Mouse (Mus musculus) small intestine, adult 2 months (tissue): ENCODE results near the gene Ankfn1. TPM values are rescaled to one million over a fixed set of nuclear protein-coding genes. Genes with fewer than 3 reads are reported as not detected.

ENCODE experiments used
- H3K27ac ChIP-seq: fragments of 200-500 bp; 2 replicates; pipeline ENCODE4 v1.5.1; 2012; ENCODE audit warnings: low read depth, low read length, control low read depth, inconsistent platforms; ENCODE audit not compliant: insufficient read depth
- H3K27me3 ChIP-seq: fragments of 200-500 bp; 2 replicates; pipeline ENCODE4 v1.6.1; 2012; ENCODE audit warnings: mild to moderate bottlenecking, moderate library complexity, low read length, inconsistent platforms; ENCODE audit not compliant: control insufficient read depth, insufficient read depth
- H3K36me3 ChIP-seq: fragments of 200-500 bp; 2 replicates; pipeline ENCODE4 v1.6.1; 2012; ENCODE audit warnings: mild to moderate bottlenecking, low read length, control low read depth, inconsistent platforms; ENCODE audit not compliant: control insufficient read depth, insufficient read depth
- H3K4me1 ChIP-seq: fragments of 200-500 bp; 2 replicates; pipeline ENCODE4 v1.6.1; 2012; ENCODE audit warnings: low read length, inconsistent platforms, mixed read lengths; ENCODE audit not compliant: control insufficient read depth, insufficient read depth, insufficient read length
- H3K4me3 ChIP-seq: fragments of 200-500 bp; 2 replicates; pipeline ENCODE4 v1.5.1; 2012; ENCODE audit warnings: low read depth, mild to moderate bottlenecking, control low read depth, inconsistent platforms, low read length, moderate library complexity
- CTCF ChIP-seq: fragments of 200-500 bp; IDR thresholded peaks from 2 replicates; pipeline ENCODE4 v1.5.1; 2012; ENCODE audit warnings: low read depth, mild to moderate bottlenecking, control low read depth, inconsistent platforms, low read length, moderate library complexity, mixed read lengths; ENCODE audit not compliant: insufficient replicate concordance, insufficient read length; ENCODE audit errors: extremely low read depth
- POLR2A ChIP-seq: fragments of 200-500 bp; IDR thresholded peaks from 2 replicates; pipeline ENCODE4 v1.6.1; 2012; ENCODE audit warnings: low read depth, mild to moderate bottlenecking, control low read depth, inconsistent platforms, low read length, moderate library complexity
- WGBS: fragments of 180-500 bp; shearing (Covaris S2); methylation state at CpG from one replicate; pipeline ENCODE4 v1.1.7; 2018; 5-methylcytosine and 5-hydroxymethylcytosine counted together
- polyA plus RNA-seq: library from polyadenylated mRNA; depleted of rRNA; stranded (reverse); fragments of >200 nt; gene quantifications from 2 replicates; pipeline ENCODE4 v1.2.3, GENCODE M21; 2012

Ankfn1 gene
- polyA plus RNA-seq, 1 experiment, result 0.05 TPM

DNA sequence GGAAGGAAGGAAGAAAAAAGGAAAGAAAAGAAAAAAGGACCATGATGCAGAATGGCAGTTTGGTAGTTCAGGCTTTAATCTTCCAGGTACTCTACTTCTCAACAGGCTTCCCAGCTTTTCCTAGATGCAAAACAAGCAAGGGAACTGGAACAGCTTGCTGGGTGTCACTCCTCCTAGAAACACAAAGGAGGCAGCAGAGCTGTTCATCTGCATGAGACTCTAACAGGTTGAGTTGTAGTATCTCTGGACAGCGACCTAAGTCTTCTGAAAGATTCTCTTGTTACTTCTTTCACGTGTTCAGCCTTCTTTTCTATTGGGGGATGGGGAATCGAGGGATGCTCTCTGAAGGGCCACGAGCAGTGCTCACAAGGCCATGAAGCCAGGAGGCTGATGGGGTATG is 228.7 kb downstream of the Ankfn1 start:
- H3K36me3 ChIP-seq, result no peaks in the 10 kb centered on the region
- TF ChIP-seq CTCF (no peak), POLR2A (no peak)
- H3K4me1 ChIP-seq, result no peaks in the 10 kb centered on the region
- WGBS, result 48% methylated on average over 4 of the region's 4 CpGs
- no peaks in the 10 kb centered on the region for H3K27me3 ChIP-seq
- no peak overlapping the region for H3K27ac ChIP-seq
- no peak overlapping the region for H3K4me3 ChIP-seq

DNA sequence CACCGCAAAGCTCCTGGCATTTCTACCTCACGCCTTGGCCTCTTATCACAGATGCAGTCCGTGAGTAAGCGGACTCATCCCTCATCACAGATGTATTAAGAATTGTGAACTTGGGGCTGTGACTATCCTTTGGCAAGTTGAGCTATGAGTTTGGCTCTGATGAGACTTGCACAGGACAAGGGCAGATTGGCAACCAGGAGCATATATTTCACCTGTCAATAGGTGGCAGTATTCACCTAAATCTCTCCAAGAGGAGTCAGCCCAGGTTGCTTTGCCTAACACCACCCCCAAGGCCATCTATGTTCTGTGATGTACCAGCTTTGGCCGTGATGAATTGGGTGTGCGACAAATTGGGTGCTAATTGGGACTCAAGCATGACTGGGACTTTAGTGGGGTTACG is 231.3 kb downstream of the Ankfn1 start:
- Histone ChIP-seq H3K4me1 (no peaks in the 10 kb centered on the region), H3K27me3 (no peaks in the 10 kb centered on the region), H3K27ac (no peak overlapping the region), H3K4me3 (no peak overlapping the region), H3K36me3 (no peaks in the 10 kb centered on the region)
- 49% methylated on average over 7 of the region's 7 CpGs for WGBS
- TF ChIP-seq CTCF (peak; percentile 37; the same call in 1 of the 2 replicates), POLR2A (no peak)

DNA sequence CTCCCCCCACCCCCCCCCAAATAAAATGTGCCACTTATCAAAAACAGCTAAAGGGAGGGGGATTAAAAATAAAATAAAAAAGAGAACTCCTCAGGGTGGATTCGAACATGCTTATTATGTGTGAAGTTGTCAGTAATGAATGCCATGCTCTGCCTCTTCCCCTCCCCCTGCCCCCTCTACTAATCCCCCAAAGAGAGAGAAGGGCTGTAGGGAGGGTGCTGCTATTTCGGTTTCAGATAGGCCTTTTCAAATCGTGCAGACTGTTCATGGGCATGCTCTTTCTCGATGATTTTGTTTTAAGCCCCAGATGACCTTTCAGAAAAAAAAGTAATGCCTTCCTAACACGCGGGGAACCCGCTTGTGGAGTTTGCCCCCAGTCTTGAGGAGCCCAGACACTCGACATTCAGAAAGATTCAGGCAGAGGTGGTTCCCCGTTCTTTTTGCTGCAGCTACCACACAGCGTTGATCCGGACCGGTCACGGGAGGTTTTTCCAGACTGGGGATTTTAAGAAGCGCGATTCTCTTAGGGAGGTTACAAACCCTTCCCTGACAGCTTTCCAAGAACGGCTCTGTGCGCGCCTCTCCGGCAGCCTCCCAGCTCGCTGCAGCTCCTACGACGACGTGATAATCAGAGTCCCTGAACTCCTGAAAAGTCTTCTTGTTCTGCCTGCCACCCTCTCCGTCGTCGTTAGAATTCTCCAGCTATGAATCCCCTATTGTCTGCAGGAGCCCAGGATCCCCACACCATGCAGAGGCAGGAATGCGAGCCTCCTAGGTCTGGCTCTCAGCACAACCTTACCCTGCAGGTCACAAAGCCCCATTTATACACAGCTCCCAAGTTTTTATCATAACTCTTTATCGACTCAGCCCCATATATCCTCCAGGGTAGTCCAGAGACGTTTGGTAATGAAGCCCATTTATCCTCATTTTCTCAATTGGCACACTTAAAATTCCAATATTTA is 232.3 kb downstream of the Ankfn1 start:
- Histone ChIP-seq H3K4me3 (peak overlapping the region; percentile 11; the same call in 1 of the 2 replicates), H3K27me3 (no peaks in the 10 kb centered on the region), H3K36me3 (no peaks in the 10 kb centered on the region), H3K27ac (no peak overlapping the region), H3K4me1 (no peaks in the 10 kb centered on the region)
- 9% methylated on average over 29 of the region's 29 CpGs for WGBS
- TF ChIP-seq CTCF (no peak), POLR2A (no peak)

DNA sequence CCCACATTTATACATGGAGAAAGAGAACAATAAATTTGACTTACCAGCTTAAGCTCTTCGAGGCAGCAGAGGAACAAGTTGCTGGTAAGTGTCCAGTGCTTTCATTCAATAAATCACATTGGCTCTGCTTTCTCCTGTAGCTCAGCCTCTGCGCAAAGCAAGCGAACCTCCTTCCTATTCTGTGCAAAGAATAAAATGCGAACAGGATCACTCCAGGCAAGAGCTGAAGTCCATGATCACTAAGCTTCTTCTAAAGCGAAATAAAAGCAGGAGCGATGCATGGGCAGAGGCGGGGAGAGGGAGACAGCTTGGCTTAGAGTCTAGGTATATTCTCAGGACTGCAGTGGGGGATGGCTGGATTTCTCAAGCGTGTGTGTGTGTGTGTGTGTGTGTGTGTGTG is 239.1 kb downstream of the Ankfn1 start:
- Histone ChIP-seq H3K4me3 (no peak overlapping the region), H3K4me1 (no peaks in the 10 kb centered on the region), H3K36me3 (no peaks in the 10 kb centered on the region), H3K27ac (no peak overlapping the region), H3K27me3 (no peaks in the 10 kb centered on the region)
- no peak for TF ChIP-seq CTCF
- TF ChIP-seq POLR2A, result no peak
- WGBS, result 65% methylated on average over 8 of the region's 8 CpGs

GRCm38 (mm10) chr11:89527800-89528430 is 249.5 kb downstream of the Ankfn1 start:
- TF ChIP-seq POLR2A (no peak), CTCF (no peak)
- H3K27ac ChIP-seq, result no peak overlapping the region
- 83% methylated on average over 4 of the region's 4 CpGs for WGBS
- no peaks in the 10 kb centered on the region for H3K36me3 ChIP-seq
- H3K4me1 ChIP-seq, result no peaks in the 10 kb centered on the region
- H3K4me3 ChIP-seq, result no peak overlapping the region
- no peaks in the 10 kb centered on the region for H3K27me3 ChIP-seq

DNA sequence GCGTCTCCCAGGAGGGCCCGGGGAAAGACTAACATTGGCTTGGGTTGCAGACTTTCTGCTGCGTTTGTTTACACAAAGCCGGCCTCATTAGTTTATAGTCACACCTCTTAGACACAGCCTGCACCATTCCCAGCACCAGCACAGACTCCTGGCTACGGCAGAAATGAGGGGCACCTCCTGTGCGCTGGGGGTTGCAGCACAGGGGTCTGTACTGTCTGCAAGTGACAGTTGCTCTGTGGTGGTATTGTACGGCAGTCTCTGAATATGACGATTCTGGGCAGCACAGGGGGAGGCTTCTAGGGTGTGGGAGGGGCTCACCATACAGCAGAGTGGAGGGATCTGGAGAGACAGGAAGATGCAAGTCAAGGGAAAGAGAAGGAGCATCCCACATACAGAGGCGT is 262.0 kb downstream of the Ankfn1 start:
- TF ChIP-seq CTCF, result no peak
- no peak for TF ChIP-seq POLR2A
- no peaks in the 10 kb centered on the region for H3K4me1 ChIP-seq
- H3K4me3 ChIP-seq, result no peak overlapping the region
- H3K27me3 ChIP-seq, result no peaks in the 10 kb centered on the region
- H3K27ac ChIP-seq, result no peak overlapping the region
- 18% methylated on average over 9 of the region's 9 CpGs for WGBS
- no peaks in the 10 kb centered on the region for H3K36me3 ChIP-seq

DNA sequence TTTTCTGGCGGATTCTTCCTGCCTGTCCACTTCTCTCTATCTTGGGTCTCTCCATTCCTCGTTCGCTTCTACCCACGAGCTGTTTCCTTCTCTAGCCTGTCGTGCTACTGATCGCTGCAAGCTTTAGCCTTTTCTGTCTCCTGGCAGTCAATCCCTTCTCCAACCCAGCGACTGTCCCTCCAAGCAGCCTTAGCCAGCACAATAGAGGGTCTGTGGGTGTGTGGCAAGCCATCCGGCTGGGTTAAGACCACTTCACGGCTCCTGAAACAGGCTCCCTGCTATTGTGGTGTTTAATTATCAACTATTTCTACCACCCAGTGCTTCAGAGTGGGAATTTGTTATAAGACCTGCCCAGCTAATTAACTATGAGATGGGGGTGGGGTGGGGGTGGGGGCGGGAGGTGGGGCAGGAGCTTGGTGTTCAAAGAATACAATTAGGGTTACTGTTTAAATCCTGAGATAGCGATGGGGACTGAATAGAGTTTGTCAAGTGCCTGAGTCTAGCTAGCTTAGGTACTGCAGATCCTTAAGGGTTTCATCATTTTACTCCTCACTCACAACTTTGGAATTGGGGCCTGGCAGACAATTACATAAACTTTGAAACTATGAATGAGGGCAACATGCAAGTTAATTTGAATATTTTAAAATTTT is 268.7 kb downstream of the Ankfn1 start:
- TF ChIP-seq CTCF, result no peak
- Histone ChIP-seq H3K4me3 (no peak overlapping the region), H3K36me3 (no peaks in the 10 kb centered on the region), H3K27ac (no peak overlapping the region), H3K4me1 (0 out of 2 replicates have a peak, but pooled peaks cover 2% of the 10 kb centered on the region), H3K27me3 (no peaks in the 10 kb centered on the region)
- WGBS, result 22% methylated on average over 11 of the region's 11 CpGs
